Mouse (Mus musculus): ENCODE measurements around the gene Epb41l2. TPM values are rescaled to one million over a fixed set of nuclear protein-coding genes. Genes with fewer than 3 reads are reported as not detected.

Gene Epb41l2
- polyA plus RNA-seq, 1 experiment from 2014 or later, result 45.3 TPM

- H3K27ac ChIP-seq (ENCODE audit: low read depth, low read length), result no peak overlapping the region
- WGBS, result 71% methylated on average over 4 of the region's 4 CpGs
These were observed 27.3 kb downstream of the Epb41l2 start for GRCm38 (mm10) chr10:25386868-25387267.

GRCm38 (mm10) chr10:25387268-25387667 lies 27.7 kb downstream of the Epb41l2 start:
- ATAC-seq (ENCODE audit: insufficient read depth, low FRiP score, low TSS enrichment) (no peak), DNase-seq (ENCODE audit: low spot score) (no peak)
- Histone ChIP-seq H3K4me3 (ENCODE audit: low read depth, low read length) (no peak overlapping the region), H3K9me3 (ENCODE audit: control insufficient read depth, low read length) (no peaks in the 10 kb centered on the region), H3K9ac (ENCODE audit: low read length) (no peak overlapping the region), H3K36me3 (ENCODE audit: control insufficient read depth, insufficient read depth, low read length) (no peaks in the 10 kb centered on the region), H3K4me2 (ENCODE audit: low read depth) (no peak overlapping the region), H3K27me3 (ENCODE audit: control insufficient read depth, insufficient read depth, low read length) (no peaks in the 10 kb centered on the region), H3K4me1 (ENCODE audit: control insufficient read depth, insufficient read depth, low read length) (no peaks in the 10 kb centered on the region; the same call in 1 of the 2 replicates), H3K27ac (ENCODE audit: low read depth, low read length) (no peak overlapping the region)
- 37% methylated on average over 4 of the region's 4 CpGs for WGBS

More at GRCm38 (mm10) chr10:25386868-25387267, 27.3 kb downstream of the Epb41l2 start:
- ATAC-seq (ENCODE audit: insufficient read depth, low FRiP score, low TSS enrichment) (no peak), DNase-seq (ENCODE audit: low spot score) (no peak)
- Histone ChIP-seq H3K4me2 (ENCODE audit: low read depth) (no peak overlapping the region), H3K27me3 (ENCODE audit: control insufficient read depth, insufficient read depth, low read length) (no peaks in the 10 kb centered on the region), H3K4me1 (ENCODE audit: control insufficient read depth, insufficient read depth, low read length) (no peaks in the 10 kb centered on the region; the same call in 1 of the 2 replicates), H3K9me3 (ENCODE audit: control insufficient read depth, low read length) (no peaks in the 10 kb centered on the region), H3K9ac (ENCODE audit: low read length) (no peak overlapping the region), H3K36me3 (ENCODE audit: control insufficient read depth, insufficient read depth, low read length) (no peaks in the 10 kb centered on the region), H3K4me3 (ENCODE audit: low read depth, low read length) (no peak overlapping the region)

DNA sequence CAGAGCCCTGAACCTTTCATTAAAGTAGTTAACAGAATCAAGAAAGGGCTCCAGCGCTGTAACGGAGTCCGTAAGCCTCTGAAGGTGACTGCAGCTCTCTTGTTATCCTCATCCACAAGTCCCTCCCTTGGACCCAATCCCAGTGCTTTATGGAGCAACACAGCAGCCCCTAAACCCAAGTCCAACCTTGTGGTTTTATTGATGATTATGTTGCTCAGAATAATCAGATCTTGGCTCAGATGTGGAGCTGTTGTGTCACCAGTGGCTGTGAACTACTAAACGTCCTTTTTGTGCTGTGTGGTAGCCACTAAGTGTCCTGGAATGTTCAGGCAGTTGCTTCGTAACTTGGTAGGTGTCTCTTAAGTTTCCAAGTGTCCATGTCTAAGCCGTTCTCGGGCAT lies 33.2 kb downstream of the Epb41l2 start:
- ATAC-seq (ENCODE audit: insufficient read depth, low FRiP score, low TSS enrichment) (no peak), DNase-seq (ENCODE audit: low spot score) (no peak)
- no peaks in the 10 kb centered on the region for H3K36me3 ChIP-seq (ENCODE audit: control insufficient read depth, insufficient read depth, low read length)
- H3K4me1 ChIP-seq (ENCODE audit: control insufficient read depth, insufficient read depth, low read length), result peaks cover 2% of the 10 kb centered on the region; the same call in 1 of the 2 replicates
- H3K4me3 ChIP-seq (ENCODE audit: low read depth, low read length), result no peak overlapping the region
- H3K9ac ChIP-seq (ENCODE audit: low read length), result no peak overlapping the region
- H3K27me3 ChIP-seq (ENCODE audit: control insufficient read depth, insufficient read depth, low read length), result no peaks in the 10 kb centered on the region
- no peak overlapping the region for H3K27ac ChIP-seq (ENCODE audit: low read depth, low read length)
- H3K9me3 ChIP-seq (ENCODE audit: control insufficient read depth, low read length), result no peaks in the 10 kb centered on the region
- 87% methylated on average over 7 of the region's 7 CpGs for WGBS
- H3K4me2 ChIP-seq (ENCODE audit: low read depth), result no peak overlapping the region

- Histone ChIP-seq H3K4me3 (ENCODE audit: low read depth, low read length) (no peak overlapping the region), H3K4me1 (ENCODE audit: control insufficient read depth, insufficient read depth, low read length) (peaks cover 9% of the 10 kb centered on the region; the same call in 1 of the 2 replicates), H3K36me3 (ENCODE audit: control insufficient read depth, insufficient read depth, low read length) (no peaks in the 10 kb centered on the region), H3K27ac (ENCODE audit: low read depth, low read length) (no peak overlapping the region), H3K9ac (ENCODE audit: low read length) (no peak overlapping the region), H3K27me3 (ENCODE audit: control insufficient read depth, insufficient read depth, low read length) (no peaks in the 10 kb centered on the region), H3K4me2 (ENCODE audit: low read depth) (no peak overlapping the region), H3K9me3 (ENCODE audit: control insufficient read depth, low read length) (no peaks in the 10 kb centered on the region)
- ATAC-seq (ENCODE audit: insufficient read depth, low FRiP score, low TSS enrichment) (no peak), DNase-seq (ENCODE audit: low spot score) (no peak)
- 88% methylated on average over 1 of the region's 1 CpGs for WGBS
These were observed 34.1 kb downstream of the Epb41l2 start for GRCm38 (mm10) chr10:25393721-25394120.

- Histone ChIP-seq H3K4me1 (ENCODE audit: control insufficient read depth, insufficient read depth, low read length) (peaks cover 9% of the 10 kb centered on the region; the same call in 1 of the 2 replicates), H3K4me3 (ENCODE audit: low read depth, low read length) (no peak overlapping the region), H3K27me3 (ENCODE audit: control insufficient read depth, insufficient read depth, low read length) (no peaks in the 10 kb centered on the region), H3K9ac (ENCODE audit: low read length) (no peak overlapping the region), H3K36me3 (ENCODE audit: control insufficient read depth, insufficient read depth, low read length) (no peaks in the 10 kb centered on the region), H3K27ac (ENCODE audit: low read depth, low read length) (no peak overlapping the region), H3K4me2 (ENCODE audit: low read depth) (no peak overlapping the region), H3K9me3 (ENCODE audit: control insufficient read depth, low read length) (no peaks in the 10 kb centered on the region)
- 84% methylated on average over 5 of the region's 5 CpGs for WGBS
- ATAC-seq (ENCODE audit: insufficient read depth, low FRiP score, low TSS enrichment), result no peak
- DNase-seq (ENCODE audit: low spot score), result no peak
These were observed 35.8 kb downstream of the Epb41l2 start for GRCm38 (mm10) chr10:25395236-25395886.

GRCm38 (mm10) chr10:25396859-25397258 lies 37.3 kb downstream of the Epb41l2 start:
- Histone ChIP-seq H3K4me2 (ENCODE audit: low read depth) (no peak overlapping the region), H3K4me3 (ENCODE audit: low read depth, low read length) (no peak overlapping the region), H3K4me1 (ENCODE audit: control insufficient read depth, insufficient read depth, low read length) (peaks cover 9% of the 10 kb centered on the region; the same call in 1 of the 2 replicates), H3K9me3 (ENCODE audit: control insufficient read depth, low read length) (no peaks in the 10 kb centered on the region), H3K36me3 (ENCODE audit: control insufficient read depth, insufficient read depth, low read length) (no peaks in the 10 kb centered on the region), H3K27ac (ENCODE audit: low read depth, low read length) (no peak overlapping the region), H3K27me3 (ENCODE audit: control insufficient read depth, insufficient read depth, low read length) (no peaks in the 10 kb centered on the region), H3K9ac (ENCODE audit: low read length) (no peak overlapping the region)
- DNase-seq (ENCODE audit: low spot score) (no peak), ATAC-seq (ENCODE audit: insufficient read depth, low FRiP score, low TSS enrichment) (no peak)
- 91% methylated on average over 3 of the region's 3 CpGs for WGBS

DNA sequence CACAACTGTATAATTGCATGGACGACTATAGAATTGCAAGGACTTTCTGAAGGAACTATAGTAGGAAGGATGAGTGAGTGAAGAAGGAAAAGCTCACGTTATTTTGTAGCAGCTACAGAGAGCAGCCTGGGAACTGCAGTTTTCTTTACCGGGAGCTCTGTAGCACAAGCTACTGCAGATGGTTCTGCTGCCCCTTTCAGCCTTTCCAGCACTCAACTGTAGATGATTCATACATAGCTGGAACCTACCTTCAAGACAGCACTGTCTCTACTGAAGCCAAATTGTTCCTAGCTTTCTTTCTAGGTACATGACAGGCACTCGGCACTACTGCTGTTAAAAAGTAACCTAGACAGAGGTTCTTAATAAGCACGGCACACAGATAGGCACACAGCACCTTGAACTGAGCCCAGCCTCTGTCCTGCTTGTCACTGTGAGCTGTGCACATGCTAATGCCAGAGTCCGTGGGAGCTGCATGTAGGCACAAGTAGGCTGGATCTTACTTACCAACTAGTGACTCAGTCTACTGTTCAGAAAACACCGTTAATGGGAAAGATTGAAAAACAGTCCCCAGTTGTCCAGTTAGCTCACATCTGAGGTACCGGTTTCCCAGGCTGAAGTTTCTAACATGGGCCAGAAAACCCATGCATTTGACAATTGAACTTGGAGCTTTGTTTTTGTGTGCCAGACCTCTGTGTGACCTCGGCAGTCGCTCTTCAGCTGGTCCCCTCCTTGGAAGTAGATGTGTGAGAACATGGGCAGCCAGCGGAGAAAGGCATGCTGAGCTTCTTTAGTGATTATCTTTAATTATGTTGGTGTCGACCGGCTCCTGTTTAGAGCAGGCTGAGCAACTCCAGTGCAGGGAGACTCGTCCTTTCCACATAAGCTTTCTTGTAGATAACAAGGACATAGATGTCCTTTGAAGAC lies 38.4 kb downstream of the Epb41l2 start:
- WGBS, result 65% methylated on average over 14 of the region's 14 CpGs
- Histone ChIP-seq H3K36me3 (ENCODE audit: control insufficient read depth, insufficient read depth, low read length) (no peaks in the 10 kb centered on the region), H3K4me1 (ENCODE audit: control insufficient read depth, insufficient read depth, low read length) (peaks cover 9% of the 10 kb centered on the region; the same call in 1 of the 2 replicates), H3K9me3 (ENCODE audit: control insufficient read depth, low read length) (no peaks in the 10 kb centered on the region), H3K4me3 (ENCODE audit: low read depth, low read length) (no peak overlapping the region), H3K9ac (ENCODE audit: low read length) (no peak overlapping the region), H3K27me3 (ENCODE audit: control insufficient read depth, insufficient read depth, low read length) (no peaks in the 10 kb centered on the region), H3K4me2 (ENCODE audit: low read depth) (no peak overlapping the region), H3K27ac (ENCODE audit: low read depth, low read length) (no peak overlapping the region)
- no peak for ATAC-seq (ENCODE audit: insufficient read depth, low FRiP score, low TSS enrichment)
- DNase-seq (ENCODE audit: low spot score), result no peak

DNA sequence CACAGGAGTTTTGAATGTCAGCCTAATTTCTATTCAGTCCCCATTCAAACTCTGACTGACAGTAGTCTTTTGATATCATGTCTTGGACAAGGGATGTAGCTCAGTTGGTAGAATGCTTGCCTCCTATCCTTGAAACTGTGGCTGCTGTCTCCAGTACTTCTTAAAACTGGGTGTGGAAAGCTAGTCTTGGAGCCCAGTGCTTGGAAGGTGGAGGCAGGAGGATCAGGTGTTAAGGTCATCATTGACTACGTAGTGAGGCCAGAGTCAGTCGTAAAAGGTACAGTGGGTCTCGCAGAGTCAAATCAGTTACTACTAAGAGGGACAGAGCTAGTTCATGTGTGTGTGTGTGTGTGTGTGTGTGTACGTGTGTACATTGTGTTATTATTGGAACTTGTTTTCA lies 39.4 kb downstream of the Epb41l2 start:
- Histone ChIP-seq H3K27me3 (ENCODE audit: control insufficient read depth, insufficient read depth, low read length) (no peaks in the 10 kb centered on the region), H3K27ac (ENCODE audit: low read depth, low read length) (no peak overlapping the region), H3K4me2 (ENCODE audit: low read depth) (no peak overlapping the region), H3K4me3 (ENCODE audit: low read depth, low read length) (no peak overlapping the region), H3K9me3 (ENCODE audit: control insufficient read depth, low read length) (no peaks in the 10 kb centered on the region), H3K36me3 (ENCODE audit: control insufficient read depth, insufficient read depth, low read length) (no peaks in the 10 kb centered on the region), H3K4me1 (ENCODE audit: control insufficient read depth, insufficient read depth, low read length) (peaks cover 9% of the 10 kb centered on the region; the same call in 1 of the 2 replicates), H3K9ac (ENCODE audit: low read length) (no peak overlapping the region)
- ATAC-seq (ENCODE audit: insufficient read depth, low FRiP score, low TSS enrichment) (no peak), DNase-seq (ENCODE audit: low spot score) (no peak)
- 78% methylated on average over 4 of the region's 4 CpGs for WGBS

All from neural tube, embryonic 11.5 days (tissue).